Mouse (Mus musculus): ENCODE measurements around the gene Dhps. TPM values are rescaled to one million over a fixed set of nuclear protein-coding genes. Genes with fewer than 3 reads are reported as not detected.
A peak's percentile ranks its signal among the peaks of the same experiment; 100 is the strongest.

Gene Dhps
- polyA plus RNA-seq, 1 experiment from 2014 or later, result 67.8 TPM

DNA sequence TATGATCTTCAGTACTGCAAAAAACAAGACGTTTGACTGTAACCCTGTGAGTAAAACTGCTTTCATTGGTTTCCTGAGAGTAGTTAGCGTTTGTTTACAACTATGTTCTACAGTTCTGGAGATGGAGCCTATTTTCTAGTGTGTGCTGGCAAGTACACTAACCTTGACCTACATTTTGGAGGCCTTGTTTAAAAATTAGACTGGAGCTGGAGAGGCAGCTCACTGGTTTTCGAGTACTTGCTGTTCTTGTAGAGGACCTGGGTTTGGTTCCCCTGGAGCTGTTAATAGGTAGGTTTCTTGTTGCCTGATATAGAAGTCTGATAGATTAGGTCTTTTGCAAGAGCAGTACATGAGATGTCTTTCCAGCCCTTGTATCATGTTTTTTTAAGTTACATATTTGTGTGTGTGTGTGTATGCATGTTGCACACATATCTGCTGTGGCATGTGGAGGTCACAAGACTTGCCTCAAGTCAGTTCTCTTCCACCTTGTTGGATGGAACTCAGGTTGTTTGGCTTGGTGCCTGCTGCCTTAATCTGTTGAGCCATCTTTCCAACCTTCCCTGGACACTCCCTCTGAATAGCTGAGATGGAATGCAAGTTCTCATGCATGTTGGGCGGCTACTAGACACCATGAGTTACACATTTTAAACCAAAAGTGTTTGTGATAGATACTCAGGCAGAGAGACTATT, 38.8 kb upstream of the Dhps start:
- 87% methylated on average over 4 of the region's 4 CpGs for WGBS
- Histone ChIP-seq H3K4me1 (replicated peaks; ENCODE audit: control insufficient read depth, insufficient read depth, low read length) (peaks cover 12% of the 10 kb centered on the region), H3K27me3 (ENCODE audit: control insufficient read depth, insufficient read depth, low read length) (no peaks in the 10 kb centered on the region), H3K4me2 (replicated peaks; ENCODE audit: low read depth, low read length) (no peak overlapping the region), H3K4me3 (ENCODE audit: low read depth, low read length) (no peak overlapping the region), H3K9ac (ENCODE audit: low read depth, low read length) (no peak overlapping the region), H3K36me3 (ENCODE audit: control insufficient read depth, insufficient read depth, low read length) (0 out of 2 replicates have a peak, but pooled peaks cover 5% of the 10 kb centered on the region), H3K9me3 (ENCODE audit: control insufficient read depth, low read length) (no peaks in the 10 kb centered on the region), H3K27ac (ENCODE audit: low read depth, low read length) (no peak overlapping the region)
- no peak for ATAC-seq (ENCODE audit: low FRiP score)
- no peak for DNase-seq (ENCODE audit: low spot score)

DNA sequence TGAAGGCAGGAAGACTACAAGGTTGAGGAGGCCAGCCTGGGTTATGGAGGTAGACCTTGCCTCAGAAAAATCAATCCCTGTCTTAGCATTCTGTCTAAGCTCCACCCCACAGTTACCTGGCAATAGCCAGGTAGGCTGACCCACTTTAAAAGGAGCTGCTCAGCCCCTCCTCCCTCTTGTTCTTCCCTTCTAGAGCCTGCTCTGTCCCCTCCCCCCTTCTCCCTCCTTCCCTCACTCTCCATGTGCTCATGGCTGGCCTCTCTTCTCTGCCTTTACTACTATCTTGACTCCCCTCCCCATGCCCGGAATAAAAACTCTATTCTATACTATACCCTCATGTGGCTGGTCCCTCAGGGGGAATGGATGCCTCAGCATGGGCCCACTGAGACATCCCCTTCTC, 37.7 kb upstream of the Dhps start:
- H3K27ac ChIP-seq (ENCODE audit: low read depth, low read length), result no peak overlapping the region
- no peaks in the 10 kb centered on the region for H3K27me3 ChIP-seq (ENCODE audit: control insufficient read depth, insufficient read depth, low read length)
- WGBS, result 60% methylated on average over 1 of the region's 1 CpGs
- H3K4me2 ChIP-seq (replicated peaks; ENCODE audit: low read depth, low read length), result no peak overlapping the region
- no peak overlapping the region for H3K4me3 ChIP-seq (ENCODE audit: low read depth, low read length)
- DNase-seq (ENCODE audit: low spot score), result no peak
- H3K36me3 ChIP-seq (ENCODE audit: control insufficient read depth, insufficient read depth, low read length), result 0 out of 2 replicates have a peak, but pooled peaks cover 5% of the 10 kb centered on the region
- no peak for ATAC-seq (ENCODE audit: low FRiP score)
- H3K9me3 ChIP-seq (ENCODE audit: control insufficient read depth, low read length), result no peaks in the 10 kb centered on the region
- H3K9ac ChIP-seq (ENCODE audit: low read depth, low read length), result no peak overlapping the region
- peaks cover 8% of the 10 kb centered on the region; the same call in 1 of the 2 replicates for H3K4me1 ChIP-seq (replicated peaks; ENCODE audit: control insufficient read depth, insufficient read depth, low read length)

DNA sequence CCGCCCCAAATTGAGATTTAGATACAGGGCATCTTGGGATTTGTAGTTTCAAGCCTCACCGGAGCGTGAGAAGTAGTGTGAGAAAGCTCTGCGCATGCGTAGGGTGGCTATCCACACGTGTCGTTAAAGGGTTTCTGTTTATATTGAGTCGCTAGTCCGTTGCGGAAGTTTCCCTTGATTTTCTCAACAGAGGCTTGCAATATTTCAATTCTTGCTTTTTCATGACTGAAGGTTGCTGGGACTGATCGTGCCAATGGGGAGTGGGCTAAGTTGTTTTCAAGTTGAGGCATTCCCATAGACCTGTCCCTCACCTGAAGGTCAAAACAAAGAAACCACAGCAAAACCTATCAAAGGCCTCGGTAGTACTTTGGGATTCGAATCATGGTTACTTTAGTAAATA, 36.8 kb upstream of the Dhps start:
- 4% methylated on average over 13 of the region's 13 CpGs for WGBS
- 0 out of 2 replicates have a peak, but pooled peaks cover 2% of the 10 kb centered on the region for H3K36me3 ChIP-seq (ENCODE audit: control insufficient read depth, insufficient read depth, low read length)
- peaks cover 6% of the 10 kb centered on the region; the same call in 1 of the 2 replicates for H3K4me1 ChIP-seq (replicated peaks; ENCODE audit: control insufficient read depth, insufficient read depth, low read length)
- H3K4me3 ChIP-seq (ENCODE audit: low read depth, low read length), result peak overlapping the region; percentile 79; the same call in 1 of the 2 replicates
- no peaks in the 10 kb centered on the region for H3K27me3 ChIP-seq (ENCODE audit: control insufficient read depth, insufficient read depth, low read length)
- H3K4me2 ChIP-seq (replicated peaks; ENCODE audit: low read depth, low read length), result peak overlapping the region; percentile 89
- no peak overlapping the region for H3K9ac ChIP-seq (ENCODE audit: low read depth, low read length)
- no peak overlapping the region for H3K27ac ChIP-seq (ENCODE audit: low read depth, low read length)
- H3K9me3 ChIP-seq (ENCODE audit: control insufficient read depth, low read length), result no peaks in the 10 kb centered on the region
- ATAC-seq (ENCODE audit: low FRiP score) (no peak), DNase-seq (ENCODE audit: low spot score) (peak; percentile 80)

DNA sequence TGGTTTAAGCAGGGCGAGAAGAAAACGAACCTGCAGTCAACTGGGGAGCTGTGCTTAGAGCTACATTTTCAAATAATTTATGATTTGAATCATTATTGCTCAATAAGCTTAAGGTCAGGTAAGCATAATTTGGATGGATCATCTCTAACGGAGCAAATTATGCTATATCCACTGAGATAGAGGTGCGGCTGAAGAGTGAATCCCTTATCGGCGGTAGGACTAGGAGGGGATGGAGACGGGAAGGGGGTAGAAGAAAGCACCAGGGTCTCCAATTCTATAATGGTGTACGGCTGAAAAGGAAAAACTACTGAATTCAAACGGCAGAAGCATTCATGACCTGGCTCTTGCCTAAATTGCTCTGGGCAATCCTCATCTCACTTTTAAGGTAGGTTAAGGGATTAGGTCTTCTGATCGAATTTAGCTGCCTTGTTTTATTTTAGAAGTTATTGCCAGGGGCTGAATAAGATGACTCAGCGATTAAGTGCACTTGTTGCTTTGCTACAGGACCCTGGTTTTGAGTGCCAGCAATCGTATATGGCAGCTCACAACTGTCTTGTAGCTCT, 36.3 kb upstream of the Dhps start:
- Histone ChIP-seq H3K4me3 (ENCODE audit: low read depth, low read length) (peak overlapping the region; percentile 79), H3K36me3 (ENCODE audit: control insufficient read depth, insufficient read depth, low read length) (0 out of 2 replicates have a peak, but pooled peaks cover 2% of the 10 kb centered on the region), H3K4me1 (replicated peaks; ENCODE audit: control insufficient read depth, insufficient read depth, low read length) (peaks cover 6% of the 10 kb centered on the region; the same call in 1 of the 2 replicates), H3K9ac (ENCODE audit: low read depth, low read length) (peak overlapping the region; percentile 74), H3K9me3 (ENCODE audit: control insufficient read depth, low read length) (no peaks in the 10 kb centered on the region), H3K27ac (ENCODE audit: low read depth, low read length) (no peak overlapping the region), H3K27me3 (ENCODE audit: control insufficient read depth, insufficient read depth, low read length) (no peaks in the 10 kb centered on the region), H3K4me2 (replicated peaks; ENCODE audit: low read depth, low read length) (peak overlapping the region; percentile 89)
- no peak for DNase-seq (ENCODE audit: low spot score)
- no peak for ATAC-seq (ENCODE audit: low FRiP score)
- WGBS, result 8% methylated on average over 12 of the region's 12 CpGs

DNA sequence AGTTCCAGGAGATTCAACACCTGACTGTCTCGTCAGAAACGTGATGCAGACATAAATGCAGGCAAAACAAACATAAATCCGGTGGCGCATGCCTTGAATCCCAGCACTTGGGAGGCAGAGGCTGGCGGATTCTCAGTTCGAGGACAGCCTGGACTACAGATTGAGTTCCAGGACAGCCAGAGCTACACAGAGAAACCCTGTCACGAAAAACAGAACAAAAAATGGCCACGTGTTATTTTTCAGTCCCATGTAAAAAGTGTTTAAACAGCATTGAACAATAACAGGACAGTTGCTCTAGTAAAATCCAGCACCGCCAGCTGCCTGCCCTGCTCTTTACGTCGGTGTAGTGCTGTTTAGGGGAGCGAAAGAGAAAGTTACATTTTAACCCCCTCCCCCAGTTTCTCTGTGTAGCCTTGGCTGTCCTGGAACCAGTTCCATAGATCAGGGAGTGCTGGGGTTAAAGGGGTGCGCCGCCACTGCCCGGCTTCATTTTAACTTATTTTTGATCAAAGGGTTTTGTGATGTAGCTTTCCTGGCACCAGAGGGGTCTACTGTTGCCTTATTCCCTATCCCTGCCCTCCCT, 35.7 kb upstream of the Dhps start:
- 2% methylated on average over 15 of the region's 15 CpGs for WGBS
- peak overlapping the region; percentile 89 for H3K4me2 ChIP-seq (replicated peaks; ENCODE audit: low read depth, low read length)
- peak overlapping the region; percentile 74 for H3K9ac ChIP-seq (ENCODE audit: low read depth, low read length)
- DNase-seq (ENCODE audit: low spot score) (peak; percentile 36), ATAC-seq (ENCODE audit: low FRiP score) (peak; percentile 4)
- H3K27ac ChIP-seq (ENCODE audit: low read depth, low read length), result peak overlapping the region; percentile 88
- no peaks in the 10 kb centered on the region for H3K36me3 ChIP-seq (ENCODE audit: control insufficient read depth, insufficient read depth, low read length)
- no peaks in the 10 kb centered on the region for H3K9me3 ChIP-seq (ENCODE audit: control insufficient read depth, low read length)
- H3K4me1 ChIP-seq (replicated peaks; ENCODE audit: control insufficient read depth, insufficient read depth, low read length), result peaks cover 6% of the 10 kb centered on the region; the same call in 1 of the 2 replicates
- no peaks in the 10 kb centered on the region for H3K27me3 ChIP-seq (ENCODE audit: control insufficient read depth, insufficient read depth, low read length)
- H3K4me3 ChIP-seq (ENCODE audit: low read depth, low read length), result peak overlapping the region; percentile 79

DNA sequence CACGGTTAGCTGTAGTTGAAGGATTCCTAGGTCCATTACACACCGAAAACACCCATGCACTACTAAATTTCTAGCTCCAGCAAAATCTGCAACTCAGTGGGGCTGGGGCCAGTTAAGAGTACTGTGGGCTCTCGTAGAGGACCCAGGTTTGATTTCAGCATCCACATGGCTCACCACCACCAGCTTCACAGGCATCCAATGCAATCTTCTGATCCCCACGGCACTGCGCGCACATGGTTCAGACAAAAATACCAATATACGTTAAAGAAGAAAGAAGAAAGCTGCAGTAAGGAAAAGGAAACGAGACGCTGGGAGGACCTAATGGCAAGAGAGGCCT, 35.2 kb upstream of the Dhps start:
- peak overlapping the region; percentile 79 for H3K4me3 ChIP-seq (ENCODE audit: low read depth, low read length)
- peaks cover 6% of the 10 kb centered on the region; the same call in 1 of the 2 replicates for H3K4me1 ChIP-seq (replicated peaks; ENCODE audit: control insufficient read depth, insufficient read depth, low read length)
- H3K9ac ChIP-seq (ENCODE audit: low read depth, low read length), result peak overlapping the region; percentile 74
- peak overlapping the region; percentile 88 for H3K27ac ChIP-seq (ENCODE audit: low read depth, low read length)
- H3K4me2 ChIP-seq (replicated peaks; ENCODE audit: low read depth, low read length), result peak overlapping the region; percentile 89
- no peak for DNase-seq (ENCODE audit: low spot score)
- H3K9me3 ChIP-seq (ENCODE audit: control insufficient read depth, low read length), result no peaks in the 10 kb centered on the region
- peak; percentile 53 for ATAC-seq (ENCODE audit: low FRiP score)
- H3K27me3 ChIP-seq (ENCODE audit: control insufficient read depth, insufficient read depth, low read length), result no peaks in the 10 kb centered on the region
- WGBS, result under 1% methylated on average over 9 of the region's 9 CpGs
- no peaks in the 10 kb centered on the region for H3K36me3 ChIP-seq (ENCODE audit: control insufficient read depth, insufficient read depth, low read length)

DNA sequence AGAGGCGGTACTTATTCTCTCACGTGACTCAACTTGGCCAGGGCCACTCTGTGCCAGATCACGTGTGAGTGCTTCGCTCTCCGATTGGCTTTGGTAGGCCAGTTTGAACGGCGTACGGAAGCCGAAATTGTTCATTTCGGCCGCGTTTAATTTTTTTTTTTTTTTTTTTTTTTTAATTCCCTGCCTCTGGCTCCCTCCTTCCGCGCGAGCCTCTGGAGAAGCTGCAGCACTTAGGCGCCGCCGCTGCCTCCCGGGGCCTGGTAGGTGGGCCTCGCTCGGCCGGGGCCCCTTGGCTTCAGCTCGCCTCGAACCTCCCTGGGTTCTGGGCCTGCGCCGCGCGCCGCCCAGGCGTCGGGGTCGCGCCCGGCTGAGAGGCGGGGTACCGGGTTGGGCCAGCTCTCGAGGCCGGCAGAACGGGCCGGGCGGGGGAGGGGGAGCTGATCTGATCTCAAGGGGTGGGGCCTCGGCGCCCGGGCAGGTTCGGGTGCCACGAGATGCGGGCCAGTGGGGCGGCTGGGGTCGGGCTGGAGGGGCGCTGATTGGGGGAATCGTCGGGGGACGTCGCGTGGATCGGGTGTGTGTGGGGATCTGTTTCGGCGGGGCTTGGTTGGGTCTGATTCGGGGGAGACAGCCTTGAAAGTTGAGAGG, 34.7 kb upstream of the Dhps start, which contains the start of gene Tnpo2:
Gene Tnpo2, plus strand, starts transcription at position 198 of the 648 bp plus-strand sequence.
- Histone ChIP-seq H3K9me3 (ENCODE audit: control insufficient read depth, low read length) (no peaks in the 10 kb centered on the region), H3K27ac (ENCODE audit: low read depth, low read length) (peak within 1 kb of the TSS; percentile 88), H3K4me3 (ENCODE audit: low read depth, low read length) (peak within 1 kb of the TSS; percentile 79), H3K36me3 (ENCODE audit: control insufficient read depth, insufficient read depth, low read length) (no peaks in the 10 kb centered on the region), H3K4me2 (replicated peaks; ENCODE audit: low read depth, low read length) (peak within 1 kb of the TSS; percentile 92), H3K4me1 (replicated peaks; ENCODE audit: control insufficient read depth, insufficient read depth, low read length) (peaks cover 6% of the 10 kb centered on the region; the same call in 1 of the 2 replicates), H3K27me3 (ENCODE audit: control insufficient read depth, insufficient read depth, low read length) (no peaks in the 10 kb centered on the region), H3K9ac (ENCODE audit: low read depth, low read length) (peak within 1 kb of the TSS; percentile 89)
- under 1% methylated on average over 47 of the region's 59 CpGs for WGBS
- peak; percentile 89 for DNase-seq (ENCODE audit: low spot score)
- ATAC-seq (ENCODE audit: low FRiP score), result peak; percentile 92

DNA sequence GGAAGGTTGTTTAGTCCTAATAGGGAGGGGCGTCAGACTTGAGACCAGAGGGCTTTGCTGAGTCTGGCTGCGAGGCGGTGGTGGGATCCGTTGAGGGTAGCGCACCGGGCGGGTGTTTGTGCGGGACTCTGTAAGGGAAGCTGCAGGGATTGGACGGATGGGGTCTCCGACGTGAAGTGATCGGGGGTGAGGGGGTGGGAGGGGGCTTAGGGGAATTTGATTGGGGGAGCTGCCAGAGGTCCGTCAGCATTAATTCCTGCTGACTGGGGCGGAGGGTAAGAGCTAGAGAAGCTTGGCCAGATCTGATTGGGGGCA, 34.2 kb upstream of the Dhps start:
- Histone ChIP-seq H3K4me3 (ENCODE audit: low read depth, low read length) (peak overlapping the region; percentile 79), H3K27ac (ENCODE audit: low read depth, low read length) (peak overlapping the region; percentile 88), H3K9ac (ENCODE audit: low read depth, low read length) (peak overlapping the region; percentile 89), H3K9me3 (ENCODE audit: control insufficient read depth, low read length) (no peaks in the 10 kb centered on the region), H3K4me1 (replicated peaks; ENCODE audit: control insufficient read depth, insufficient read depth, low read length) (peaks cover 6% of the 10 kb centered on the region; the same call in 1 of the 2 replicates), H3K4me2 (replicated peaks; ENCODE audit: low read depth, low read length) (peak overlapping the region; percentile 92), H3K27me3 (ENCODE audit: control insufficient read depth, insufficient read depth, low read length) (no peaks in the 10 kb centered on the region), H3K36me3 (ENCODE audit: control insufficient read depth, insufficient read depth, low read length) (no peaks in the 10 kb centered on the region)
- DNase-seq (ENCODE audit: low spot score) (peak; percentile 71), ATAC-seq (ENCODE audit: low FRiP score) (peak; percentile 76)
- WGBS, result 0% methylated on average over 10 of the region's 14 CpGs
